Mouse (Mus musculus): Measurements from ENCODE around the gene Il16. TPM values are rescaled to one million over a fixed set of nuclear protein-coding genes. Genes with fewer than 3 reads are reported as not detected.

Gene Il16
- total and polyA plus RNA-seq, 2 experiments from 2014 or later, result 0.85 to 0.99 TPM

DNA sequence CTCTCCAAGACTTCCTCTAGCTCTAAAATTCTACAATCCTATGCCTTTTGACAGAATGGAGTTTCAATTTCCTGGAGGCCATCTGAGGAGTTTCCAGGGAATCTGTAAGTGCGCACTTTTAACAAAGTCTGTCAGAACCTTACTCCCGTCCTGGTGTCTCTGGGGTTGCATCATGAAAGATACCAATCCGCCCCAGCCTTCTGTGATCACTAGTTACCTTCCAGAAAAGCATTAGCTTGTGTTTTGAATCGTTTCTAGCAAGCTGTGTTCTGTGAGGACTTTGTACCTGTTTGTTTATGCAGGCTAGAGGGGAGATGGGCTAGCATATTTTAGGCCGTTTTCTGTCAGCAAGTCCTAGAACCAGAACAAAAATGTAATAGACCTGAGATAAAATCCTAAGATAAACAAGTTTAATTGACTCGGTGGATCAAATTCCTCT is 112.8 kb downstream of the Il16 start:
- Histone ChIP-seq H3K9me3 (ENCODE audit: low read length) (no peaks in the 10 kb centered on the region), H3K27ac (ENCODE audit: low read depth, low read length) (no peak overlapping the region), H3K4me1 (ENCODE audit: insufficient read depth, low read length) (peaks cover 5% of the 10 kb centered on the region; the same call in 1 of the 2 replicates), H3K9ac (replicated peaks; ENCODE audit: low read length, poor library complexity, severe bottlenecking) (no peak overlapping the region), H3K36me3 (ENCODE audit: insufficient read depth, low read length) (no peaks in the 10 kb centered on the region), H3K4me2 (ENCODE audit: low read depth, low read length, poor library complexity, severe bottlenecking) (peak overlapping the region; percentile 58), H3K4me3 (ENCODE audit: low read depth, low read length) (peak overlapping the region; percentile 53; the same call in 1 of the 2 replicates), H3K27me3 (ENCODE audit: insufficient read depth, low read length) (no peaks in the 10 kb centered on the region)
- DNase-seq (ENCODE audit: low spot score) (no peak), ATAC-seq (ENCODE audit: low FRiP score) (no peak)
- WGBS, result 57% methylated on average over 6 of the region's 6 CpGs
- no peak for TF ChIP-seq CTCF (IDR thresholded peaks at IDR 0.05)

GRCm38 (mm10) chr7:83631828-83632681 is 113.5 kb downstream of the Il16 start, which contains the start of gene Stard5:
Gene Stard5, plus strand, starts transcription at chr7:83631959.
- peak; percentile 20; the same call in 1 of the 2 replicates for TF ChIP-seq CTCF (IDR thresholded peaks at IDR 0.05)
- Histone ChIP-seq H3K4me1 (ENCODE audit: insufficient read depth, low read length) (peaks cover 5% of the 10 kb centered on the region; the same call in 1 of the 2 replicates), H3K9ac (replicated peaks; ENCODE audit: low read length, poor library complexity, severe bottlenecking) (peak within 1 kb of the TSS; percentile 59), H3K27ac (ENCODE audit: low read depth, low read length) (peak within 1 kb of the TSS; percentile 74), H3K4me2 (ENCODE audit: low read depth, low read length, poor library complexity, severe bottlenecking) (peak within 1 kb of the TSS; percentile 58), H3K36me3 (ENCODE audit: insufficient read depth, low read length) (no peaks in the 10 kb centered on the region), H3K9me3 (ENCODE audit: low read length) (no peaks in the 10 kb centered on the region), H3K27me3 (ENCODE audit: insufficient read depth, low read length) (no peaks in the 10 kb centered on the region), H3K4me3 (ENCODE audit: low read depth, low read length) (peak within 1 kb of the TSS; percentile 53)
- ATAC-seq (ENCODE audit: low FRiP score), result peak; percentile 97
- WGBS, result 2% methylated on average over 35 of the region's 35 CpGs
- peak; percentile 96 for DNase-seq (ENCODE audit: low spot score)

GRCm38 (mm10) chr7:83631073-83631827 is 114.3 kb downstream of the Il16 start:
- peak; percentile 50; the same call in 1 of the 2 replicates for ATAC-seq (ENCODE audit: low FRiP score)
- peak; percentile 53 for TF ChIP-seq CTCF (IDR thresholded peaks at IDR 0.05)
- Histone ChIP-seq H3K4me1 (ENCODE audit: insufficient read depth, low read length) (peaks cover 5% of the 10 kb centered on the region; the same call in 1 of the 2 replicates), H3K36me3 (ENCODE audit: insufficient read depth, low read length) (no peaks in the 10 kb centered on the region), H3K9ac (replicated peaks; ENCODE audit: low read length, poor library complexity, severe bottlenecking) (peak overlapping the region; percentile 59), H3K27me3 (ENCODE audit: insufficient read depth, low read length) (no peaks in the 10 kb centered on the region), H3K27ac (ENCODE audit: low read depth, low read length) (peak overlapping the region; percentile 74), H3K9me3 (ENCODE audit: low read length) (no peaks in the 10 kb centered on the region), H3K4me2 (ENCODE audit: low read depth, low read length, poor library complexity, severe bottlenecking) (peak overlapping the region; percentile 58), H3K4me3 (ENCODE audit: low read depth, low read length) (peak overlapping the region; percentile 53)
- peak; percentile 47 for DNase-seq (ENCODE audit: low spot score)
- 11% methylated on average over 11 of the region's 11 CpGs for WGBS

DNA sequence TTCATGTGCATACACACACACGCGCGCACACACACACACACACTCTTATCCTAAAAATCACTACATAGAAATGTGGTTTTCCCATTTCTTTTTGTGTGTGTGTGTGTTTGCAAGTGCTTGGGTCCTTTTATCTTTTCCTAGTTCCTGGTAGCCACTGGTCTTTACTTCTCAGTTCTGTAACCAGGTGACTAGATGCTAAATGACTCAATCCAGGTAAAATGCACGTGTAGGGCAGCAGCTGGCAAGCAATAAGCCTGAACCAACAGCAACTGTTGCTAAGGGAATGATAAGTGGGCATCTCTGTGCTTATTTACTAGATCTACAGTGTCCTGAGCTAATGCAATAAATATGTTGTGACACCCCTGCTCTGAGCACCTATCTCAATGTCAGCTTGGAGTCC is 118.2 kb downstream of the Il16 start:
- WGBS, result 89% methylated on average over 4 of the region's 4 CpGs

DNA sequence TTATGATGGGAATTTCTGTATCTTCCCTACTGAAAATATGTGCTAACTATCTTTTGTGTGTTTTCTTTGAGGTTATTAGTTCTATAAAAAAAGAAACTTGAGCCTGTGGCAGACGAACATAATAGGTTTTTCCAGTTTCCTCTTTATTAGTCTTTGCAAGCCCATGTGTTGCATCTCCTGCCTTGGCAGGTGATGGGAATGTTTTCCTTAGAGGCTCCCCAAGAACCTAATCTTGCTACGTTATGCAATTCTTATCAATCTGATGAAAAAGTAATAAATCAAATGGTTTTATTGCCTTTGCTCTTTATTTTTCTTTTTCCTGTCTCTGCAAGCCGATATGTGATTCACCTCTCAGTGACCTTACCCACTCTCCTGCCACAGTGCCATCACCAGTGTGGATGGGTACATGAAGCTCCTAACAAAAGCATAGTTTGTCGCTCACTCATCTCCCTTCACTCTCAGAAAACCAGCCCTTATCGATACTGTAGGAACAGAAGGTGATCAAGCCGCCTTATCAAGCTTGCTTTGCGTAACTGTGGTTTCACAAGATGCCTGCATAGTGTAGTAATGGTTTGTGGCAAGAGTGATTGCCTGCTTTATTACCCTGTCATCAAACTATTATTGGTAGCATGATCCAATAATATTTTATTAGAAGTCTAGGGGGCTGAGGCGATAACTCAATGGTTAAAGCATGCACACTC is 118.8 kb downstream of the Il16 start:
- H3K9ac ChIP-seq (replicated peaks; ENCODE audit: low read length, poor library complexity, severe bottlenecking), result no peak overlapping the region
- H3K4me3 ChIP-seq (ENCODE audit: low read depth, low read length), result no peak overlapping the region
- no peak overlapping the region for H3K27ac ChIP-seq (ENCODE audit: low read depth, low read length)
- WGBS, result 91% methylated on average over 8 of the region's 8 CpGs
- no peak for TF ChIP-seq CTCF (IDR thresholded peaks at IDR 0.05)
- no peak overlapping the region for H3K4me2 ChIP-seq (ENCODE audit: low read depth, low read length, poor library complexity, severe bottlenecking)
- peaks cover 5% of the 10 kb centered on the region; the same call in 1 of the 2 replicates for H3K4me1 ChIP-seq (ENCODE audit: insufficient read depth, low read length)
- no peaks in the 10 kb centered on the region for H3K9me3 ChIP-seq (ENCODE audit: low read length)
- DNase-seq (ENCODE audit: low spot score) (no peak), ATAC-seq (ENCODE audit: low FRiP score) (no peak)
- H3K36me3 ChIP-seq (ENCODE audit: insufficient read depth, low read length), result no peaks in the 10 kb centered on the region
- no peaks in the 10 kb centered on the region for H3K27me3 ChIP-seq (ENCODE audit: insufficient read depth, low read length)

More for the DNA sequence above, 118.2 kb downstream of the Il16 start:
- peaks cover 5% of the 10 kb centered on the region; the same call in 1 of the 2 replicates for H3K4me1 ChIP-seq (ENCODE audit: insufficient read depth, low read length)
- H3K9ac ChIP-seq (replicated peaks; ENCODE audit: low read length, poor library complexity, severe bottlenecking), result no peak overlapping the region
- no peaks in the 10 kb centered on the region for H3K27me3 ChIP-seq (ENCODE audit: insufficient read depth, low read length)
- no peak overlapping the region for H3K4me3 ChIP-seq (ENCODE audit: low read depth, low read length)
- H3K27ac ChIP-seq (ENCODE audit: low read depth, low read length), result no peak overlapping the region
- H3K36me3 ChIP-seq (ENCODE audit: insufficient read depth, low read length), result no peaks in the 10 kb centered on the region
- TF ChIP-seq CTCF (IDR thresholded peaks at IDR 0.05), result no peak
- DNase-seq (ENCODE audit: low spot score), result no peak
- no peak for ATAC-seq (ENCODE audit: low FRiP score)
- H3K9me3 ChIP-seq (ENCODE audit: low read length), result no peaks in the 10 kb centered on the region
- no peak overlapping the region for H3K4me2 ChIP-seq (ENCODE audit: low read depth, low read length, poor library complexity, severe bottlenecking)

Data from midbrain, postnatal 0 days (tissue).